Mouse (Mus musculus) small intestine, adult 2 months (tissue): Measurements from ENCODE around the gene Hexim2. TPM values are rescaled to one million over a fixed set of nuclear protein-coding genes. Genes with fewer than 3 reads are reported as not detected.

Experiments used
- H3K27ac ChIP-seq: fragments of 200-500 bp; 2 replicates; pipeline ENCODE4 v1.5.1; 2012; ENCODE audit warnings: low read depth, low read length, control low read depth, inconsistent platforms; ENCODE audit not compliant: insufficient read depth
- H3K27me3 ChIP-seq: fragments of 200-500 bp; 2 replicates; pipeline ENCODE4 v1.6.1; 2012; ENCODE audit warnings: mild to moderate bottlenecking, moderate library complexity, low read length, inconsistent platforms; ENCODE audit not compliant: control insufficient read depth, insufficient read depth
- H3K36me3 ChIP-seq: fragments of 200-500 bp; 2 replicates; pipeline ENCODE4 v1.6.1; 2012; ENCODE audit warnings: mild to moderate bottlenecking, low read length, control low read depth, inconsistent platforms; ENCODE audit not compliant: control insufficient read depth, insufficient read depth
- H3K4me1 ChIP-seq: fragments of 200-500 bp; 2 replicates; pipeline ENCODE4 v1.6.1; 2012; ENCODE audit warnings: low read length, inconsistent platforms, mixed read lengths; ENCODE audit not compliant: control insufficient read depth, insufficient read depth, insufficient read length
- H3K4me3 ChIP-seq: fragments of 200-500 bp; 2 replicates; pipeline ENCODE4 v1.5.1; 2012; ENCODE audit warnings: low read depth, mild to moderate bottlenecking, control low read depth, inconsistent platforms, low read length, moderate library complexity
- CTCF ChIP-seq: fragments of 200-500 bp; IDR thresholded peaks from 2 replicates; pipeline ENCODE4 v1.5.1; 2012; ENCODE audit warnings: low read depth, mild to moderate bottlenecking, control low read depth, inconsistent platforms, low read length, moderate library complexity, mixed read lengths; ENCODE audit not compliant: insufficient replicate concordance, insufficient read length; ENCODE audit errors: extremely low read depth
- POLR2A ChIP-seq: fragments of 200-500 bp; IDR thresholded peaks from 2 replicates; pipeline ENCODE4 v1.6.1; 2012; ENCODE audit warnings: low read depth, mild to moderate bottlenecking, control low read depth, inconsistent platforms, low read length, moderate library complexity
- WGBS: fragments of 180-500 bp; shearing (Covaris S2); methylation state at CpG from one replicate; pipeline ENCODE4 v1.1.7; 2018; 5-methylcytosine and 5-hydroxymethylcytosine counted together
- polyA plus RNA-seq: library from polyadenylated mRNA; depleted of rRNA; stranded (reverse); fragments of >200 nt; gene quantifications from 2 replicates; pipeline ENCODE4 v1.2.3, GENCODE M21; 2012

Hexim2 gene
- polyA plus RNA-seq, 1 experiment, result 2.2 TPM

GRCm38 (mm10) chr11:103144309-103145285, 12.4 kb downstream of the Hexim2 start:
- Histone ChIP-seq H3K27me3 (no peaks in the 10 kb centered on the region), H3K27ac (0 out of 2 replicates have a peak overlapping the region, but pooled peaks have one; percentile 9), H3K4me1 (peaks cover 37% of the 10 kb centered on the region), H3K4me3 (no peak overlapping the region), H3K36me3 (no peaks in the 10 kb centered on the region)
- 40% methylated on average over 12 of the region's 12 CpGs for WGBS
- TF ChIP-seq POLR2A (no peak), CTCF (no peak)

DNA sequence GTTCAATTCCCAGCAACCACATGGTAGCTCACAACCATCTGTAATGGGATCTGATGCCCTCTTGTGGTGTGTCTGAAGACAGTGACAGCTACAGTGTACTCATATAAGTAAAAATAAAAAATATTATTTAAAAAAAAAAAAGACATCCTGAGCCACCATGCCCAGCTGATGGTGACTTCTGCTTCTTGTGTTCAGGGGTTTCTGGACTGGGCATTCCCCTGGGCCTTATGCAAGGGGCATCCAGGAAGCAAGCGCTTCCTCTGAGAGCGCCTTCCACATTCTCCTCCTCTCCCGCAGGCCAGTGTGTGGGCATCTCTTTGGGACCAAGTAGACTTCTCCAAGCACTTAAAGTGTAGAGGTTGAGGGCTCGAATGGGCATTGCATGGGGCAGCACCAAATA, 14.2 kb downstream of the Hexim2 start:
- TF ChIP-seq POLR2A (no peak), CTCF (no peak)
- 85% methylated on average over 4 of the region's 4 CpGs for WGBS
- Histone ChIP-seq H3K4me3 (no peak overlapping the region), H3K4me1 (peaks cover 25% of the 10 kb centered on the region), H3K27me3 (no peaks in the 10 kb centered on the region), H3K36me3 (no peaks in the 10 kb centered on the region), H3K27ac (no peak overlapping the region)

- TF ChIP-seq POLR2A (no peak), CTCF (no peak)
- no peak overlapping the region for H3K27ac ChIP-seq
- WGBS, result 41% methylated on average over 4 of the region's 4 CpGs
- no peaks in the 10 kb centered on the region for H3K27me3 ChIP-seq
- H3K36me3 ChIP-seq, result no peaks in the 10 kb centered on the region
- peaks cover 13% of the 10 kb centered on the region for H3K4me1 ChIP-seq
- no peak overlapping the region for H3K4me3 ChIP-seq
These were observed 15.5 kb downstream of the Hexim2 start for GRCm38 (mm10) chr11:103147766-103148165.

- peaks cover 7% of the 10 kb centered on the region for H3K4me1 ChIP-seq
- H3K36me3 ChIP-seq, result no peaks in the 10 kb centered on the region
- H3K27me3 ChIP-seq, result no peaks in the 10 kb centered on the region
- WGBS, result 97% methylated on average over 4 of the region's 4 CpGs
- H3K27ac ChIP-seq, result no peak overlapping the region
- TF ChIP-seq CTCF, result no peak
- TF ChIP-seq POLR2A, result no peak
- no peak overlapping the region for H3K4me3 ChIP-seq
These were observed 17.5 kb downstream of the Hexim2 start for GRCm38 (mm10) chr11:103149771-103150170.

- Histone ChIP-seq H3K36me3 (no peaks in the 10 kb centered on the region), H3K27me3 (no peaks in the 10 kb centered on the region), H3K4me1 (peaks cover 2% of the 10 kb centered on the region; the same call in 1 of the 2 replicates), H3K27ac (peak overlapping the region; percentile 14; the same call in 1 of the 2 replicates), H3K4me3 (peak overlapping the region; percentile 59)
- TF ChIP-seq CTCF, result peak; percentile 98
- no peak for TF ChIP-seq POLR2A
- WGBS, result 3% methylated on average over 25 of the region's 25 CpGs
These were observed 26.6 kb downstream of the Hexim2 start for GRCm38 (mm10) chr11:103158621-103159478.

- no peaks in the 10 kb centered on the region for H3K27me3 ChIP-seq
- 94% methylated on average over 11 of the region's 11 CpGs for WGBS
- H3K36me3 ChIP-seq, result no peaks in the 10 kb centered on the region
- TF ChIP-seq POLR2A, result no peak
- no peak for TF ChIP-seq CTCF
- H3K4me1 ChIP-seq, result peaks cover 2% of the 10 kb centered on the region; the same call in 1 of the 2 replicates
- no peak overlapping the region for H3K27ac ChIP-seq
- H3K4me3 ChIP-seq, result no peak overlapping the region
These were observed 28.5 kb downstream of the Hexim2 start for GRCm38 (mm10) chr11:103160738-103161137.
